In the genomic region with DNA sequence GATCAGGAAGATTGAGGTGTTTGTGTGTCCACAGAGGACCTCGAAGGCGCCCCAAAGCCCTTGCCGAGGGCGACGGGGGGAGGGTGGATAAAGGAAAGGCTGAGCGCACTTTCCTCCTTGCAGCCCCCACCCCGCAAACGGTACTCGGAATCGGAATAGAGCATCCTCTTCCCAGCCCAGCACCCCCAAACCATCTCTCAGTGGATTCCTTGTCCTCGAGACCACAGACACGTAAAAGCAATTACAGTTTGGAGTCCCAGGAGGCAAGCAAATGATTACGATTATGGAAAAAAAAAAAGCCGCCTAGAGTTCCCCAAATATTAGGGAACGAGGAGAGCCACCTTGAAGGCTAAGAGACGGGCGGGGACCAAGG, we compare ENCODE assay signal across 8 mouse cellular contexts. TPM values are rescaled to one million over a fixed set of nuclear protein-coding genes. Genes with fewer than 3 reads are reported as not detected.
A peak's percentile ranks its signal among the peaks of the same experiment; 100 is the strongest.
DNase-seq lines count a peak whose midpoint lies in the region; ATAC-seq and TF ChIP-seq lines count a peak whose summit lies in the region.

No protein-coding gene starts in this region.

- H3K9ac ChIP-seq in liver, adult 2 months (ENCODE audit: low read depth, low read length), result peak overlapping the region; percentile 68; the same call in 1 of the 2 replicates
- peak overlapping the region; percentile 57 for H3K9ac ChIP-seq in embryonic facial prominence, embryonic 15.5 days
- peak overlapping the region; percentile 35 for H3K9ac ChIP-seq in intestine, postnatal 0 days (ENCODE audit: low read depth, low read length)
- peak overlapping the region; percentile 88 for H3K9ac ChIP-seq in neural tube, embryonic 13.5 days

- no peaks in the 10 kb centered on the region for H3K79me2 ChIP-seq in liver, adult 2 months (ENCODE audit: control insufficient read depth, insufficient read depth, low read length)

- H3K4me2 ChIP-seq in embryonic facial prominence, embryonic 15.5 days (replicated peaks), result peak overlapping the region; percentile 97
- peak overlapping the region; percentile 90 for H3K4me2 ChIP-seq in intestine, postnatal 0 days (replicated peaks; ENCODE audit: low read depth)
- peak overlapping the region; percentile 93 for H3K4me2 ChIP-seq in neural tube, embryonic 13.5 days

- H3K27me3 ChIP-seq in liver, adult 2 months (ENCODE audit: control insufficient read depth, insufficient read depth, low read length), result no peaks in the 10 kb centered on the region
- no peaks in the 10 kb centered on the region for H3K27me3 ChIP-seq in embryonic facial prominence, embryonic 15.5 days
- no peaks in the 10 kb centered on the region for H3K27me3 ChIP-seq in intestine, postnatal 0 days (replicated peaks; ENCODE audit: control insufficient read depth, insufficient read depth, low read length)
- no peaks in the 10 kb centered on the region for H3K27me3 ChIP-seq in neural tube, embryonic 13.5 days

- WGBS in liver, adult 2 months, result 2% methylated on average over 17 of the region's 17 CpGs
- WGBS in embryonic facial prominence, embryonic 15.5 days, result under 1% methylated on average over 17 of the region's 17 CpGs
- WGBS in intestine, postnatal 0 days, result under 1% methylated on average over 17 of the region's 17 CpGs
- under 1% methylated on average over 17 of the region's 17 CpGs for WGBS in neural tube, embryonic 13.5 days

- no peak for ATAC-seq in embryonic facial prominence, embryonic 15.5 days (ENCODE audit: insufficient number of reproducible peaks, low FRiP score, low TSS enrichment, low read depth)
- no peak for ATAC-seq in intestine, postnatal 0 days
- no peak for ATAC-seq in neural tube, embryonic 13.5 days (ENCODE audit: low read depth)

- no peaks in the 10 kb centered on the region for H3K36me3 ChIP-seq in liver, adult 2 months (ENCODE audit: control insufficient read depth, insufficient read depth, low read length)
- H3K36me3 ChIP-seq in embryonic facial prominence, embryonic 15.5 days, result no peaks in the 10 kb centered on the region
- H3K36me3 ChIP-seq in intestine, postnatal 0 days (ENCODE audit: control insufficient read depth, insufficient read depth), result no peaks in the 10 kb centered on the region
- H3K36me3 ChIP-seq in neural tube, embryonic 13.5 days, result no peaks in the 10 kb centered on the region

- no peak for DNase-seq in liver, adult 2 months (ENCODE audit: extremely low read depth, low read depth, low spot score)
- DNase-seq in liver, result no peak
- DNase-seq in gastrocnemius, postnatal 10 days, result no peak
- DNase-seq in adrenal gland, postnatal 36 days, result no peak
- DNase-seq in frontal cortex, postnatal 25 days (ENCODE audit: low spot score in 2 of 2), result no peak

- H3K4me1 ChIP-seq in liver, adult 2 months (ENCODE audit: control insufficient read depth, insufficient read depth, low read length), result no peaks in the 10 kb centered on the region
- peaks cover 6% of the 10 kb centered on the region for H3K4me1 ChIP-seq in embryonic facial prominence, embryonic 15.5 days
- H3K4me1 ChIP-seq in intestine, postnatal 0 days (replicated peaks; ENCODE audit: control insufficient read depth, insufficient read depth, low read length), result no peaks in the 10 kb centered on the region
- H3K4me1 ChIP-seq in neural tube, embryonic 13.5 days (replicated peaks), result peaks cover 19% of the 10 kb centered on the region

- H3K9me3 ChIP-seq in embryonic facial prominence, embryonic 15.5 days (replicated peaks), result 0 out of 2 replicates have a peak, but pooled peaks cover 4% of the 10 kb centered on the region
- H3K9me3 ChIP-seq in intestine, postnatal 0 days (ENCODE audit: control insufficient read depth), result no peaks in the 10 kb centered on the region
- no peaks in the 10 kb centered on the region for H3K9me3 ChIP-seq in neural tube, embryonic 13.5 days

- no peak for TF ChIP-seq CTCF in liver, adult 2 months (IDR thresholded peaks at IDR 0.05; ENCODE audit: low read depth, low read length)
- TF ChIP-seq CTCF in intestine, postnatal 0 days (IDR thresholded peaks at IDR 0.05; ENCODE audit: low read depth), result no peak

- H3K4me3 ChIP-seq in liver, adult 2 months (ENCODE audit: insufficient read depth, low read depth, low read length), result peak overlapping the region; percentile 51; the same call in 1 of the 2 replicates
- H3K4me3 ChIP-seq in embryonic facial prominence, embryonic 15.5 days (replicated peaks), result peak overlapping the region; percentile 55
- H3K4me3 ChIP-seq in intestine, postnatal 0 days (ENCODE audit: low read depth, low read length), result peak overlapping the region; percentile 44
- H3K4me3 ChIP-seq in neural tube, embryonic 13.5 days, result peak overlapping the region; percentile 52

- no peak overlapping the region for H3K27ac ChIP-seq in liver, adult 2 months (replicated peaks; ENCODE audit: insufficient read depth, low read depth, low read length)
- H3K27ac ChIP-seq in embryonic facial prominence, embryonic 15.5 days (replicated peaks), result peak overlapping the region; percentile 93
- peak overlapping the region; percentile 65 for H3K27ac ChIP-seq in intestine, postnatal 0 days (ENCODE audit: low read depth, low read length)
- peak overlapping the region; percentile 99 for H3K27ac ChIP-seq in neural tube, embryonic 13.5 days (replicated peaks)

- TF ChIP-seq POLR2A in liver, adult 2 months (IDR thresholded peaks at IDR 0.05; ENCODE audit: extremely low read depth, insufficient read depth, low read length), result no peak

RNA-seq across cellular contexts. Expression of a gene that starts 5.5 kb away (rescaled TPM):
- total RNA-seq in liver, adult 2 months (2014; rRNA removed), result 0.46 and 1.0 TPM in 2 replicates
- polyA plus RNA-seq in liver, adult 2 months (2012; rRNA removed), result 0.60 and 0.86 TPM in 2 replicates
- polyA plus RNA-seq in embryonic facial prominence, embryonic 15.5 days (2015; fragmentation: Nextera tagmentation; extraction: Ambion mirVana), result 56.7 and 58.5 TPM in 2 replicates
- polyA plus RNA-seq in intestine, postnatal 0 days (2015; fragmentation: Nextera tagmentation; extraction: Ambion mirVana), result 17.9 and 18.4 TPM in 2 replicates
- 161 and 183 TPM in 2 replicates for polyA plus RNA-seq in neural tube, embryonic 13.5 days (2015; fragmentation: Nextera tagmentation; extraction: Ambion mirVana)
- total RNA-seq in gastrocnemius, postnatal 10 days (2021), result 10 to 100 TPM; 23.8 to 37.5 TPM
- total RNA-seq in adrenal gland, postnatal 36 days (2021), result 10 to 100 TPM; 20.6 to 25.2 TPM

Comparison
In these comparisons a context has a peak if more than half of its experiments do, and no peak if none do; other contexts are left out.
1. H3K9ac ChIP-seq: peak in every context shown above with its lines; median percentile 88 in neural tube, embryonic 13.5 days; 68 in liver, adult 2 months; 57 in embryonic facial prominence, embryonic 15.5 days; 35 in intestine, postnatal 0 days.
2. RNA of a gene that starts 5.5 kb away (polyA plus RNA-seq): 161 to 183 TPM in neural tube, embryonic 13.5 days, 56.7 to 58.5 TPM in embryonic facial prominence, embryonic 15.5 days and 17.9 to 18.4 TPM in intestine, postnatal 0 days; 0.60 to 0.86 TPM in liver, adult 2 months; every median in the first group is over 10 times any median in the second.
3. Peak in every context shown above with its lines, with median percentiles within 50 percentile points of each other: H3K4me3 ChIP-seq and H3K4me2 ChIP-seq.